Mouse (Mus musculus) embryonic facial prominence, embryonic 12.5 days (tissue): Measurements from ENCODE around the gene Camta1. TPM values are rescaled to one million over a fixed set of nuclear protein-coding genes. Genes with fewer than 3 reads are reported as not detected.
"Not testable (repeated sequence)": the region's sequence is repeated elsewhere in the genome, so short reads cannot be mapped to it uniquely, and the experiment has no call there.

ENCODE experiments used
- ATAC-seq: fragments of 200-750 bp; cut with Nextera tagmentation; 2 replicates; pipeline ENCODE4 v1.8.0; 2017; ENCODE audit not compliant: insufficient number of reproducible peaks, insufficient read depth, low FRiP score, low TSS enrichment
- H3K27ac ChIP-seq: fragments of 300-500 bp; sonication (generic); 2 replicates; pipeline ENCODE4 v1.5.1; 2016; ENCODE audit warnings: mild to moderate bottlenecking
- H3K27me3 ChIP-seq: fragments of 300-500 bp; sonication (generic); 2 replicates; pipeline ENCODE4 v1.6.1; 2016; ENCODE audit warnings: mild to moderate bottlenecking, moderate library complexity
- H3K36me3 ChIP-seq: fragments of 300-500 bp; sonication (generic); 2 replicates; pipeline ENCODE4 v1.6.1; 2016; ENCODE audit warnings: mild to moderate bottlenecking
- H3K4me1 ChIP-seq: fragments of 300-500 bp; sonication (generic); 2 replicates; pipeline ENCODE4 v1.6.1; 2016
- H3K4me2 ChIP-seq: fragments of 300-500 bp; sonication (generic); replicated peaks from 2 replicates; pipeline ENCODE4 v1.6.1; 2016; ENCODE audit warnings: mild to moderate bottlenecking, moderate library complexity
- H3K4me3 ChIP-seq: fragments of 300-500 bp; sonication (generic); 2 replicates; pipeline ENCODE4 v1.5.1; 2016; ENCODE audit warnings: mild to moderate bottlenecking
- H3K9ac ChIP-seq: fragments of 300-500 bp; sonication (generic); 2 replicates; pipeline ENCODE4 v1.6.1; 2016; ENCODE audit warnings: mild to moderate bottlenecking, moderate library complexity
- H3K9me3 ChIP-seq: fragments of 300-500 bp; sonication (generic); 2 replicates; pipeline ENCODE4 v1.6.1; 2016; ENCODE audit warnings: mild to moderate bottlenecking, moderate library complexity
- WGBS: fragments of 180-500 bp; shearing (Covaris S2); methylation state at CpG from one replicate; pipeline ENCODE4 v1.1.7; 2016; 5-methylcytosine and 5-hydroxymethylcytosine counted together
- polyA plus RNA-seq: library from polyadenylated mRNA; unstranded; fragments of >200 nt; fragmentation: Nextera tagmentation; extraction: Ambion mirVana; gene quantifications from 2 replicates; pipeline ENCODE4 v1.2.1, GENCODE M21; 2016

Gene Camta1
- polyA plus RNA-seq, 1 experiment from 2014 or later: 115 TPM

DNA sequence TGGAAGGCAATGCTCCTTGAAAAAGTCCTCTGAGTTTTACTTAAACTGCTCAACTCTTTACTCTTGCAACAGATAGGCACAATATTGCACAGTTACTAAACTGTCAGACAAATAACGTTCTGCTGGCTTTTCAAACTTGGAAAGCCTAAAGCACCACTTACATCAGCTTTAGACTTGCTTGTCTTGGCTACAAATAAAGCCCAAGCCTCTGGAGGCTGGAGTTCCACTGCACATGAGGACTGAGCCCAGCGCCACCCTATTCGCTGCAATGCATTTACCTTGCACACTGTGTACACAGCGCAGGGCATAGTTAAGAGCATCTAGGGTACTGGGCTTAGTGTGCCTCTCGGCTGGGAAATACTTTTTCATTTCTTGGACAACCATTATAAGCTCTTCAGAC is 818.4 kb downstream of the Camta1 start:
- Histone ChIP-seq H3K9ac (no peak overlapping the region), H3K27me3 (no peaks in the 10 kb centered on the region), H3K4me3 (peak overlapping the region; percentile 59; the same call in 1 of the 2 replicates), H3K4me1 (peaks cover 2% of the 10 kb centered on the region; the same call in 1 of the 2 replicates), H3K9me3 (no peaks in the 10 kb centered on the region), H3K4me2 (peak overlapping the region; percentile 97), H3K27ac (no peak overlapping the region), H3K36me3 (peaks cover 15% of the 10 kb centered on the region)
- ATAC-seq: no peak
- WGBS: 44% methylated on average over 5 of the region's 5 CpGs

- Histone ChIP-seq H3K36me3 (0 out of 2 replicates have a peak, but pooled peaks cover 4% of the 10 kb centered on the region), H3K9ac (no peak overlapping the region), H3K9me3 (no peaks in the 10 kb centered on the region), H3K4me1 (peaks cover 2% of the 10 kb centered on the region; the same call in 1 of the 2 replicates), H3K4me2 (no peak overlapping the region), H3K4me3 (no peak overlapping the region), H3K27ac (no peak overlapping the region), H3K27me3 (no peaks in the 10 kb centered on the region)
- ATAC-seq: no peak
- 86% methylated on average over 5 of the region's 5 CpGs for WGBS
Measured at GRCm38 (mm10) chr4:151041506-151041905, 820.2 kb downstream of the Camta1 start.

GRCm38 (mm10) chr4:151037800-151038199 is 823.9 kb downstream of the Camta1 start:
- WGBS: 92% methylated on average over 11 of the region's 11 CpGs
- ATAC-seq: no peak
- H3K36me3 ChIP-seq: 0 out of 2 replicates have a peak, but pooled peaks cover 3% of the 10 kb centered on the region
- no peaks in the 10 kb centered on the region for H3K27me3 ChIP-seq
- H3K27ac ChIP-seq: no peak overlapping the region
- no peaks in the 10 kb centered on the region for H3K9me3 ChIP-seq
- H3K9ac ChIP-seq: no peak overlapping the region
- H3K4me2 ChIP-seq: no peak overlapping the region
- no peak overlapping the region for H3K4me3 ChIP-seq
- no peaks in the 10 kb centered on the region for H3K4me1 ChIP-seq

- Histone ChIP-seq H3K4me2 (no peak overlapping the region), H3K36me3 (0 out of 2 replicates have a peak, but pooled peaks cover 3% of the 10 kb centered on the region), H3K27me3 (no peaks in the 10 kb centered on the region), H3K4me1 (no peaks in the 10 kb centered on the region), H3K27ac (no peak overlapping the region), H3K9ac (no peak overlapping the region), H3K4me3 (no peak overlapping the region), H3K9me3 (no peaks in the 10 kb centered on the region)
- ATAC-seq: no peak
- WGBS: 84% methylated on average over 7 of the region's 7 CpGs
Measured at GRCm38 (mm10) chr4:151036521-151036920, 825.2 kb downstream of the Camta1 start.

GRCm38 (mm10) chr4:151027001-151027400 is 834.7 kb downstream of the Camta1 start:
- no peaks in the 10 kb centered on the region for H3K27me3 ChIP-seq
- no peak overlapping the region for H3K9ac ChIP-seq
- H3K27ac ChIP-seq: no peak overlapping the region
- no peak for ATAC-seq
- H3K4me1 ChIP-seq: no peaks in the 10 kb centered on the region
- H3K4me3 ChIP-seq: no peak overlapping the region
- 55% methylated on average over 6 of the region's 6 CpGs for WGBS
- H3K9me3 ChIP-seq: no peaks in the 10 kb centered on the region
- no peaks in the 10 kb centered on the region for H3K36me3 ChIP-seq
- no peak overlapping the region for H3K4me2 ChIP-seq

- no peak for ATAC-seq
- H3K9ac ChIP-seq: no peak overlapping the region
- H3K27ac ChIP-seq: no peak overlapping the region
- no peak overlapping the region for H3K4me3 ChIP-seq
- H3K9me3 ChIP-seq: no peaks in the 10 kb centered on the region
- no peaks in the 10 kb centered on the region for H3K27me3 ChIP-seq
- 84% methylated on average over 9 of the region's 9 CpGs for WGBS
- no peak overlapping the region for H3K4me2 ChIP-seq
- no peaks in the 10 kb centered on the region for H3K4me1 ChIP-seq
- H3K36me3 ChIP-seq: no peaks in the 10 kb centered on the region
Measured at GRCm38 (mm10) chr4:151024152-151024551, 837.5 kb downstream of the Camta1 start.

DNA sequence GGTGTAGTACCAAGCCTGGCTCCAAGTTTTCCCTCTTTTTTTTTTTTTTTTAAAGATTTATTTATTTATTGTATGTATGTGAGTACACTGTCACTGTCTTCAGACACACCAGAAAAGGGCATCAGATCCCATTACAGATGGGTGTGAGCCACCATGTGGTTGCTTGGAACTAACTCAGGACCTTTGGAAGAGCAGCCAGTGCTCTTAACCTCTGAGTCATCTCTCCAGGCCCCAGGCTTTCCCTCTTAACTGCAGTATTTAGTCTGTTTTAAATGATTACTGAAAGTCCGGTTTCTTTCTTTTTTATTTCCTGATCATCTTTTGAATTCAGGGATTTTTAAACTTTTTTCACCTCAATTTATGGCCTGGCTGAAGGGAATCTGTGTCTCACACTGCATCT is 844.3 kb downstream of the Camta1 start:
- H3K4me3 ChIP-seq, H3K4me1 ChIP-seq, H3K9me3 ChIP-seq, H3K27ac ChIP-seq, H3K9ac ChIP-seq, ATAC-seq, H3K27me3 ChIP-seq, H3K4me2 ChIP-seq: not testable (repeated sequence)
- H3K36me3 ChIP-seq: peaks cover 23% of the 10 kb centered on the region
- WGBS: 88% methylated on average over 1 of the region's 1 CpGs

DNA sequence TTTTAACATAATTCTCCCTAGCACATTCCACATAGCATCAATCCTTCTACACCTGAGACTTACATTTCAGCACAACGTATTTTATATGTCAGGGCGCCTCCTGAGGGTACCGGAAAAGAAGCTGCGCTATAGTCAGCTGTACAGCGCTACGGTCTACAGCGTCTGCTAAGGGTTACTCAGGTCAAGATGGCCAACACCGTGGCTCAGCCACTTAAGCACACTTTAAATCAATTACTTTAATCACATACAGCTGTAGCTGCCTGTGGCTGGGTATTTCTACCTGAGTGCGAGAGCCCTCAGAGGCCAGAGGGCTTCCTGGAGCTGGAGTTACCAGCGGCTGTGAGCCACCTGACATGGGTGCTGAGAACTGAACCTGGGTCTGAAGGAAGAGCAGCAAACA is 845.7 kb downstream of the Camta1 start:
- Histone ChIP-seq H3K27ac (no peak overlapping the region), H3K4me3 (no peak overlapping the region), H3K4me2 (no peak overlapping the region), H3K27me3 (no peaks in the 10 kb centered on the region), H3K9ac (no peak overlapping the region), H3K9me3 (no peaks in the 10 kb centered on the region), H3K4me1 (no peaks in the 10 kb centered on the region), H3K36me3 (peaks cover 28% of the 10 kb centered on the region)
- no peak for ATAC-seq
- 43% methylated on average over 10 of the region's 10 CpGs for WGBS

- Histone ChIP-seq H3K27me3 (no peaks in the 10 kb centered on the region), H3K9ac (no peak overlapping the region), H3K9me3 (no peaks in the 10 kb centered on the region), H3K4me2 (no peak overlapping the region), H3K4me1 (no peaks in the 10 kb centered on the region), H3K4me3 (no peak overlapping the region), H3K27ac (no peak overlapping the region), H3K36me3 (peaks cover 8% of the 10 kb centered on the region; the same call in 1 of the 2 replicates)
- WGBS: 93% methylated on average over 7 of the region's 7 CpGs
- no peak for ATAC-seq
Measured at GRCm38 (mm10) chr4:151010316-151010715, 851.4 kb downstream of the Camta1 start.

- ATAC-seq: no peak
- 55% methylated on average over 6 of the region's 6 CpGs for WGBS
- H3K4me2 ChIP-seq: no peak overlapping the region
Measured at GRCm38 (mm10) chr4:151006945-151007344, 854.7 kb downstream of the Camta1 start.

DNA sequence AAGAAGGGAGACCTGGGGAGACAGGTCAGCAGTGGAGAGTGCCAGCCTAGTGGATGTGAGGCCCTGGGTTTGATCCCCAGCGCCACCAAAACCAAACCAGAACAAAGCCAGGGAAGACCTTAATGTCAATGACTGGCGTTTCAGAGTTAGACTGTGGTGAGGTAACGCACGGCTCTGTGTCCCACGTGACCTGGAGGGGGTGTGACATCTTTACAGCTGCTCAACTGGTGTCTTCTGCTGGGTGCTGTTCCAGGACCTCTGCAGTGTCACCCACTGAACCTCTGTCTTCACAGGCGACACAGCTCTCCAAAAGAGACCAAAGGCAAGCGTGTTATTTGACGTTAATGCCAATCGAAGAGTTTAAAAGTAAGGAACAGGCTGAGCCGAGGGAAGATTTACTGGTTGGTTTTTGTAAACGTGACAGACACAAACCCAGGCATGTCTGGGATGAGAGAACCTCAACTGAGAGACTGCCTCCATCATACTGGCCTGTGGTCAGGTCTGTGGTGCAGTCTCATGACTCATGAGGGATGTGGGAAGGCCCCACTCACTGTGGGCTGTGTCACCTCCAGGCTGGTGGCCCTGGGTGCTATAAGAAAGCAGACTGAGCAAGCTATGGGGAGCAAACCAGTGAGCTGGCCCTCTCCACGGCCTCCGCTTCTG is 855.9 kb downstream of the Camta1 start:
- no peaks in the 10 kb centered on the region for H3K36me3 ChIP-seq
- no peaks in the 10 kb centered on the region for H3K9me3 ChIP-seq
- H3K9ac ChIP-seq: no peak overlapping the region
- H3K27me3 ChIP-seq: no peaks in the 10 kb centered on the region
- no peak overlapping the region for H3K4me2 ChIP-seq
- no peak overlapping the region for H3K27ac ChIP-seq
- H3K4me1 ChIP-seq: no peaks in the 10 kb centered on the region
- ATAC-seq: no peak
- H3K4me3 ChIP-seq: no peak overlapping the region
- WGBS: 93% methylated on average over 13 of the region's 13 CpGs

More at GRCm38 (mm10) chr4:151006945-151007344, 854.7 kb downstream of the Camta1 start:
- Histone ChIP-seq H3K4me3 (no peak overlapping the region), H3K27ac (no peak overlapping the region), H3K4me1 (no peaks in the 10 kb centered on the region), H3K27me3 (no peaks in the 10 kb centered on the region), H3K9me3 (no peaks in the 10 kb centered on the region), H3K9ac (no peak overlapping the region), H3K36me3 (peaks cover 1% of the 10 kb centered on the region; the same call in 1 of the 2 replicates)

DNA sequence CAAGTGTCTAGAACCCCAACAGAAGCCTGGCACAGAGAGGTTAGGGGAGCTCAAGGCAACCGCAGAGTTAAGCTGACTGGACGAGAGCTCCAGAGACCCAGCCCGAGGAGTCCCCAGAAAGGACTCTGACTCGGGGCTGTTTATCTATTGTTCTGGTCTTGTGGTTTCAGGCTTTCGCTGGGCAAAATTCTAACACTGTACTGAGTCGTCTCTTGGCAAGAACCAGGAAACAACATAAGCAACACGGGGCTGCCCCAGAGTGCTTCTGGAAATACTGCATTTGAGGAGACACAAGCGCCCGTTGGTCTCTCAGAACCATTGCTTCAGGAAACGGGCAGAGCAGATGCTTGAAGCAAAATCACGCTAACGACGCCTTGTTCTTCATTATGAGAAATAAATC is 860.3 kb downstream of the Camta1 start:
- WGBS: 71% methylated on average over 13 of the region's 13 CpGs
- Histone ChIP-seq H3K4me1 (no peaks in the 10 kb centered on the region), H3K4me2 (no peak overlapping the region), H3K27me3 (no peaks in the 10 kb centered on the region), H3K27ac (no peak overlapping the region), H3K9me3 (no peaks in the 10 kb centered on the region), H3K9ac (no peak overlapping the region), H3K36me3 (no peaks in the 10 kb centered on the region), H3K4me3 (no peak overlapping the region)
- ATAC-seq: no peak
